Mouse (Mus musculus) effector memory CD4-positive, alpha-beta T cell, adult 5 months (primary cell): ENCODE results near the gene Rad1. TPM values are rescaled to one million over a fixed set of nuclear protein-coding genes. Genes with fewer than 3 reads are reported as not detected.

Experiments
- polyA plus RNA-seq: library from polyadenylated mRNA; unstranded; fragments of 100-300 nt; shearing (Covaris generic); gene quantifications from one replicate; pipeline ENCODE4 v1.2.1, GENCODE M21; 2017

Rad1 gene
- 16.3 TPM for polyA plus RNA-seq

DNA sequence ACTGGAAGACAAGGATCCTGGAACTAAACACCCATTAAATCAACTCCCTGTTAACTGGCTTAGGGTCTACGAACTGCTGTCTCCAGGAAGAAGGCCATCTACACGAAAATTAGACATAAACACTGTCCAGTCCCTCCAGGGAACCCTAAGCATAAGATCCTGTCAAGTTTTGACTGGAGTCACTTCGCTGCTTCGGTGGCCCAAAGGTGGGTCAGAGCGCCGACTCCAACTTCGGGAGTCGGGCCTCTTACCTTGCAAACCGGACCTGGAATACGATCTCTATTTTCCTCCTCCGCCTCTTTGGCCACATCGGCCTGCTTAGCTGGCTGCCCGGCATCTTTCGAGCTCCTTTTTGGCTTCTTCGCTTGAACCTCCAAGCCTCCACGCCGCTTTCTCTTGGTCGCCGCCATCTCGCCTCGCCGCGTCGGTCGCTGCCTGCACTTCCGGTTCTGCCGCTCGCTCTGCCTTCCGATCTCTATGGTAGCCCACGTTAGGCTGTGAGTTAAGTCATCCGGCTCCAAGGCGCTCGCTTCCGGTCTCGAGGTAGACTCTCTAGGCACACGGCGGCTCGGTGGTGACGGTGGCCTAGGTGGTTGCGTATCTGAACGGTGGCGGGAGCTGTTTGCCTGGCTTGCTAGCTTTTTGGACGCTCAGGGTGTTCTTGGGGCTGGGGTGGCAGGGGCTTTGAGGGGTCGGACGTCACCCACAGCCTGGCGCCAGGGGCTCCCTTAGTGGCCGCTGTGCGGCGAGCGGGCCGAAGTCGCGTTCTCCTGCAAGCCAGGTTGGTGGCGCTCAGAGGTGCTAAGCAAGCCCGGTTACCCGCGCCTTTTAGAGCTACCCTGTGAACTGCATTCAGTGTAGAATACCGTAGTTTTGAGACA, at the start of gene Rad1, which contains the start of gene Brix1:
Rad1 (plus strand) TSS at position 535 of the 881 bp plus-strand sequence.
Brix1 (minus strand) TSS at position 464 of the 881 bp plus-strand sequence.

DNA sequence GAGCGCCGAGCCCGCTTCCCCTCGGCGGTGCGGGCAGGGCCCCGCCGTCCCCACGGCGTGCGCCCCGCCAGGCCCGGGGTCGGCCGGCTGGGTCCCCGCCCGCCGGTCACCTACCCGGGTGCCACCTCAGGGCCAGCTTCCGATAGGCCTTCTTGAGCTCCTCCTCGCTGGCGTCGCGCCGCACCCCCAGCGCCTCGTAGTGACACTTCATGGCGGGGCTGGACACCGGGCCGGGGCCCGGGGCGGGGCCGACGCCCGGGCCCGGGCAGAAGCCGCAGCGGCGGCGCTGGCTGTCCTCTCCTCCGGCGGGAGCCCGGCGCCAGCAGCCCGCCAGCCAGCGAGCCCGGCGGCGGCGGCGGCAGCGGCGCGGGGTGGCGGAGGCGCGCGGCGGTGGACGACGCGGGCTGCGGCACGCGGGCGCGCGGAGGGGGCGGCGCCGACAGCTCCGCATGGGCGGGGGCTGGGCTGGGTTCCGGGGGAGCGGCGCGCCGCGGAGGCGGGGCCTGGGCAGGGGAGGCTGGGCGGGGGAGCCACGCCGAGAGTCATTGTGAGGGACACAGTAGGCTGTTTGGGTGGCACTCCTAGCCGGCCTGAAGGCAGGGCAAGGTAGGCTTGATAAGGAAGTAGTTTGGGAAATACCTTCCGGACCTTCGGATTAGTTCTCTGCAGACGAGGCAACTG, 15.5 kb upstream of the Rad1 start, which contains the start of gene Dnajc21:
Dnajc21 (minus strand) TSS at position 366 of the 681 bp plus-strand sequence.

Other genes starting within 250 kb of the Rad1 start
- gene Gm21973, start 160.6 kb upstream of the Rad1 start, polyA plus RNA-seq: not detected
- gene Agxt2, start 127.5 kb upstream of the Rad1 start, polyA plus RNA-seq: not detected
- gene Dnajc21, start 15.5 kb upstream of the Rad1 start, polyA plus RNA-seq: 41.5 TPM
- gene Brix1, start 71 bp upstream of the Rad1 start, polyA plus RNA-seq: 97.5 TPM
- gene Ttc23l, start 72.7 kb downstream of the Rad1 start, polyA plus RNA-seq: not detected
- 0.59 TPM for gene Rai14, start 228.6 kb downstream of the Rad1 start, polyA plus RNA-seq